Mouse (Mus musculus) frontal cortex, postnatal 36 days (tissue): ENCODE measurements around the gene Btn2a2.

Experiments used
- DNase-seq, 2 experiments: peaks; one replicate each; pipeline ENCODE4 v3.0.0; 2022; ENCODE audit warnings: low spot score in 2 of 2

Btn2a2 gene

GRCm38 (mm10) chr13:23521703-23522102 lies 33.0 kb upstream of the Btn2a2 start:
- peak; percentile 85 to 87 for DNase-seq

DNA sequence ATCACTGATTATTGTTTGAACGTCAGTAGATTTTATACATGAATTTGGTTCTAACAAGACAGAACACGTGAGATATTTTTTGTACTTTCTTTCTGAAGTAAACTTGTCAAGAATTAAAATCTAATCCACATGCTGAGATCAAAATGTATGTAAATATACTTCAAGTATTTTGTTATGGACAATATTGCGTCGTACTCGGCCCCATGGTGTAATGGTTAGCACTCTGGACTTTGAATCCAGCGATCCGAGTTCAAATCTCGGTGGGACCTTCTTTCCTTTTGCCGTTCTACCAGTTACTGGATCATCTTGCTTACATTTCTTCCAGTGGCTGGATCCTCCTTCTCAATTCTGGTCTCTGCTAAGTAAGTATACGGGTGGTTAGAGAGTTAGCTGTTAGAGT lies 30.8 kb upstream of the Btn2a2 start:
- peak; percentile 86 to 91 for DNase-seq

DNA sequence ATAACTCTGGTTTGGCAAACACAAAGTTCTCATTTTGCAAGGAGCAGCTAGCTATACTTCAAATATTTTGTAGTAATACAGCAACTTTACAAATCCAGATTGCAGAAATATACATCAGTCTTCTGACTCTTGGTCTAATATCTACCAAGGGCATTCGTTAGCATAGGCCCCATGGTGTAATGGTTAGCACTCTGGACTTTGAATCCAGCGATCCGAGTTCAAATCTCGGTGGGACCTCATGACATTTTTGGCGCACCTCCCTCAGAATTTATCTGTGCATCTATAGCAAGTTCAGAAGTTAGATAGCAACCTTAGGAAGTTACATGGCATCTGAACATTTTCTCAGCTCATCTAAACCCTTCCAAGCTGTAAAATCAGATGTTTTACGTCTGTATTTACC lies 30.2 kb upstream of the Btn2a2 start:
- DNase-seq: peak; percentile 91 to 92

DNA sequence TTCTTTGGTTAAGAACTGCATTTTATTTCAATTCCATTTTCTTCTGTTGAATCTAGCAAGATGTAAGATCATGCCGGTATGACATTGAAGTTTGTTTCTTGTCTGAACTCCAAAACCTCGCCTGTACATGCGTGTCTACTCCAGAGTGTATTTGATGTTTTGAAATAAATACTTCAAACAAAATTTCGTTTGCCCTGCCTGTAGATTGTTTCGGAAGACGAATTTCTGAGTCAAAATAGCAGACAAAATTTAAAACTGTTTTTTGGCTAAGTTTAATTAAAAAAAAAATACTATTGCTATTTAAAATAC lies 29.6 kb upstream of the Btn2a2 start:
- no peak for DNase-seq

DNA sequence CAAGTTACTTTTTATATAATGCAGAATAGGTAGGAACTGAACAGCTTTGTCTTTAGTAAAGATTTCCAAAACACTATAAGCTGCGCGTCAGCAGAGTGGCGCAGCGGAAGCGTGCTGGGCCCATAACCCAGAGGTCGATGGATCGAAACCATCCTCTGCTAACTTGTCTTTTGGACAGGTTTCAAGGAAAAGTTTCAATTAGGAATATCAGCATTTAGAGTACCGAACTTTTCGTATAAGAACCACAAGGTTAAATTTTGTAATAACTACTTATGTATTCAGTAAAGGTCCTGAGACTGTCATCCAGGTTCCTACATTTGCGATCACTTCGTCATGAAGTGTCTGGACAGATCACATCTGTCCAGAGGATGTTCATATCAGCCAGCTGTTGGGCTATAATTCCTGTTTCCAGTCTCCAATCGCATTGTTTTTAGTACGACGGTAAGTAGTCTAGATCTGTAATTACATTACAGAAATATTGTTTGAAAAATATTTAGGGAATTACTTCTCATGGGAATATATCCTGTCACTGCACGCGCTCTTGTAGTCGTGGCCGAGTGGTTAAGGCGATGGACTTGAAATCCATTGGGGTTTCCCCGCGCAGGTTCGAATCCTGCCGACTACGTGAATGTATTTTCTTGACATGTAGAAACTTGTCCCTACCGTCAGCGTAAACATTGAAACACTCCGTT lies 29.1 kb upstream of the Btn2a2 start:
- peak; percentile 95 to 97 for DNase-seq

GRCm38 (mm10) chr13:23516822-23517602 lies 28.4 kb upstream of the Btn2a2 start:
- peak; percentile 72 to 74 for DNase-seq

GRCm38 (mm10) chr13:23515826-23516620 lies 27.4 kb upstream of the Btn2a2 start:
- no peak for DNase-seq

GRCm38 (mm10) chr13:23515281-23515680 lies 26.6 kb upstream of the Btn2a2 start:
- no peak for DNase-seq

DNA sequence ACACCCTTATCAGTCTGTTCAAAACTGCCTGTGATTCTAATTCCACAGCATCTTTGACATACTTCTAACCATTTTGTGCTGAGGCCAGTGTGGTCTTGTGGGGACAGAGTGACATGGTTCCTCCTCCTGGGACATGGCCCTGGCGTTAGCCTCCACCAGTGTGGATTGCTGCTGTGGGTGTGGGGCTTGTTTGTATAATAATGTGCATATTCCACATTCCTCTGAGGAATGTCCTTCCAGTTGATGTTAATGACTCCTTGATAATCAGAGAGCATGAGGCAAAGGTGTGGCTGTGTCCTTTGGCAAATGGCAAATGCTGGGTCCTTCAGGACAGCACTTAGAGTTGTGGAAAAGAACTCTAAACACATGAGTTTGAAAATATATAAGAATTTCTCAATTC lies 24.9 kb upstream of the Btn2a2 start:
- no peak for DNase-seq

DNA sequence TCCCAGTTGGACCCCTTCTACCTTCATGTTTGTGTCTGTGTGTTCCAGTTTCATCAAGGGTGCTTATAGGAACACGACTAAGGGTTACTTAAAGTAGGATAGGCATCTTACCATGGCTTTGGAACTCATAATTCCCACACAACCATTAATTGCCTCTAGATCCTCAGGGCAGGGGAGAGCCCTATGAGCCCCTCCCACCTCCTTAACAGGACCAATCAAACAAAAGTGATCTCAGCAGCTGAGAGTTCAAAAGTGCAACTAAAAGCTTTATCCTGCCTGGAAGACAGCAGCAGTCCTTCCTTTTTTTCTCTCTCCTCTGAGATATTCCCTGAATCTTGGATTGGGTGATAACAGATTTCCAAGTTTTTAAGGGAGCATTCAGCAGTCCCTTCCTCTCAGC lies 21.5 kb upstream of the Btn2a2 start:
- no peak for DNase-seq

- DNase-seq: no peak
Observed at GRCm38 (mm10) chr13:23506819-23507515, 18.3 kb upstream of the Btn2a2 start.

DNA sequence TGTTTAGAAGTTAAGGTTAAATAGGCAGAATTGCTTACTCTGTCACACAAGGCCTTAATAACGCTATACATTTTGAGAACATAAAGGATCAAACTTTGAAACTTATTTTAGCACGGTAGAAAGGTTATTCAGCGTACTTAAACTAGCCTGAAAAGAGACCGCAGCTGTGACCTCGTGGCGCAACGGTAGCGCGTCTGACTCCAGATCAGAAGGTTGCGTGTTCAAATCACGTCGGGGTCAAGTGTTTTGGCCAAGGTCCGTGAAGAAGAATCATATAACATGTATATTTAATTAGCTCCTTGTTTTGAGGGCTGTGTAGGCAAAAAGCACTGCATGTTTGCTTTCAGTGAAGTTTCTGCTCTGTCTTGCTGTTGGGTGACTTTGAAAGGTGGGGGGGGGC lies 17.7 kb upstream of the Btn2a2 start:
- DNase-seq: peak in 1 of 2 experiments; percentile 46

- no peak for DNase-seq
Observed at GRCm38 (mm10) chr13:23505662-23506345, 17.1 kb upstream of the Btn2a2 start.

GRCm38 (mm10) chr13:23503797-23504196 lies 15.1 kb upstream of the Btn2a2 start:
- peak; percentile 59 to 77 for DNase-seq

DNA sequence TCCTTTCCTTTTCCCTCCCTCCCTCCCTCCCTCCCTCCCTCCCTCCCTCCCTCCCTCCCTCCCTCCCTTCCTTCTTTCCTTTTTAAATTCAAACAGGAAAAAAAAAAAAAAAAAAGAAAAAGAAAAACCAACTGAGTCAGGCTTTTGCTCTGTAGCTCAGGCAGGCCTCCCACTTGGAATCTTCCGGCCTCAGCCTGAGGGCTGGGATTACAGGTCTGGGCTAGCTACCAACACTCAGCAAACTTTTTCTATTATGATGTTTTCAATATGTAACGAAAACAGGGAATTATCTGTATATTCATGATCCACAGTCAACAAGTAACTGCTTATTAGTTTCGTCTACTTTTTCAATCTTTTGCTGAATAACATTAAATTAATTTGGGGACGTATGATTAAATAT lies 14.3 kb upstream of the Btn2a2 start:
- DNase-seq: no peak

DNA sequence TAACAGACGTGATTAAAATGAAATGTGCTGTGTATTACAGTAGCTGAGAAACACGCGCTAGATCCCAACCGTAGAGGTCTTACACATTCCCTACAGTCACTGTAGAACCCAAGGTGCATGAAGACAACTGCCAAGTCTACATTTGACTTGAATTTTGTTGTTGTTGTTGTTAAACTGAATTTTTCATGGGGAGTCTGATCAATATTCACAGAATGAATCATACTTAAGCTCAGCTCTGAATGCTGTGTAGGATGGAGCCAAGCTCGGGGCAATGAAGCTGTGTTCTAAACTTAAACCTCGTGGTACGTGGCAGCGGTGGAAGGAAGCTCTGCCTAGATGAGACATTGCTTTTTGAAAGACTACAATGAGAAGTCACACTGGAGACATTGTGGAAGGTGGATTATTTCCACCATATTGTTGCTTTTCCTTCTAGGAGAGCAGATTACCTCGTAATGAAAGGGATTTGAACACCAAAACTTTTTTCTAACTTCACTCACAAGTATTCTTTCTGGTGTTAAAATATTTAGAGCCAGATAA lies 13.4 kb upstream of the Btn2a2 start:
- DNase-seq: no peak

DNA sequence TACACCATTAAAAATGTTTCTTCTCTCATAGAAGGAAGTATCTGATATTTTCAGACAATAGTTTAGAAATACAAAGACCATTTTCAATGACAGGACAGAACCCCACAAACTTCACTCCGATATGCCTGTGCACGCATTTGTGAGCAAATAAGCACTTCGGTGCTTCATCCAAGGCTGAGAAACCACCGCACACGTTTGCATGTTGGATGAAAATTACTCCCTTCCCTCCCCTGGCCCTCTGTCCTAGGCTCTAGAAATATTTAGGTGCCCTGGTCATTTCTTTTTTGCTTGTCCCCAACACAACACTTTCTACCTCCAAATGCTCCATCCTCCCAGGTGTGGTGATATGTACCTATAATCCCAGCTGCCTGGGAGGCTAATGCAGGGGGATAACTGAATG lies 12.9 kb upstream of the Btn2a2 start:
- no peak for DNase-seq

DNA sequence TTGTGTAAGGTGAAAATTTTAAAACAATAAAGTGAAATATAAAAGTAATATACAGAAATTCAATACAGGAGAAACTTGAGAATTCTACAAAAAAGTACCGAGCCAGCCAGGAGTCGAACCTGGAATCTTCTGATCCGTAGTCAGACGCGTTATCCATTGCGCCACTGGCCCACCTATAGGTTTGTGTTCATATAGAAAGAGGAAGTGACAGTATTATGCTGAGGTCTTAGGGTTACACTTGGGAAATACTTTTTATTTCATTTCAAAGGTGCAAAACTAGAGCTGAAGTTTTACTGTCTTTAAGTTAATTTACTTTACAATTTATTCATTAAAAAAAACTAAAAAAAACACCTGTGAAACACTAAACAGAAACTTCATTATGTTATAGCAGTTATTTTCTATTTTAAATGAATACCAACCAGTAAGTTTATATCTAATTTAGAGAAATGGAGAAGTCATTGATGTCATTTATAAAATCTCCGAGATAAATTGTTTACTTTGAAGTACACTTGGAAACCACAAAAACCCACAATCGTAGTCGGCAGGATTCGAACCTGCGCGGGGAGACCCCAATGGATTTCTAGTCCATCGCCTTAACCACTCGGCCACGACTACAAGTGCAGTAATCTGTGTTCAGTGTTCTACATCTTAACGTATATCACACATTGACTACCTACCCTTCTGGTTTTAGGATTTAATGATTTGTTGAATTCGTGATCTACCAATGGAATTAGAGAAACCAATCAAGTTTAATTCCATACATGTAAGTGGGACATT lies 12.0 kb upstream of the Btn2a2 start:
- peak; percentile 88 to 90 for DNase-seq

DNA sequence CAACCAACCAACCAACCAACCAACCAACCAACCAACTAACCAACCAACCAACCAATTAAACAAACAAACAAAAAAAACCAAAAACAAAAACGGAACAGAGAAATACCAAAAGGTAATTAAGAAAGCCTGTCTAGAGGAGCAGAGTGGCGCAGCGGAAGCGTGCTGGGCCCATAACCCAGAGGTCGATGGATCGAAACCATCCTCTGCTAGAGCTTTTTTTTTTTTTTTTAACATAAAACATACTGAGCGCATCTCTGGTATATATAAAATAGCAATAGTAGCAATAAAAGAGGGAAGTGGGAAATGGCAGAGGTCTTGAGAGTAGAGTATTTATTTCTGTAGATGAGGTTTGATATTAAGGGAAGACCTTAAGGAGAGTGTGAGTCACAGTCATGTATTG lies 11.3 kb upstream of the Btn2a2 start:
- no peak for DNase-seq

DNA sequence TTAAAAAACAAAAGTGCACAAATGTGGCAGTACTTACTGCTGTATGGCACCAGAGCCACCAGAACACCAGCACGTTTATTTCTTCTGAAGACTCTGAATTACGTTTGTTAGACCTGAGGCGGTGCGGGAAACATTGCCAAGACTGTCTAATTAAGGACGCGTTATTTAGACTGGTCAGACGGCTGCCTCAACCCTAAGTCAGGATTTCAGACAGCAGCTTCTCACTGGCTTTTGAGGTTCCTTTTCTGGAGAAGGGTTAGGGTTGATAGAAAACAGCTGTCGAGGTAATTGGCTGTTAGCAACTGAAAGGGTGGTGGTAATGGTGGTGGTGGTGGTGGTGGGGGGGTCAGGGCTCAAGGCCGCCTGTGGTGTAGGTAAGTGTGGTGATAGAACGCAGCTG lies 10.0 kb upstream of the Btn2a2 start:
- no peak for DNase-seq
